Mouse (Mus musculus): ENCODE data around the gene Dph5. TPM values are rescaled to one million over a fixed set of nuclear protein-coding genes. Genes with fewer than 3 reads are reported as not detected.

Dph5 gene
- polyA plus RNA-seq, 1 experiment = 10.2 TPM

GRCm38 (mm10) chr3:115949220-115949920 lies 61.7 kb downstream of the Dph5 start:
- TF ChIP-seq POLR2A (IDR thresholded peaks at IDR 0.05; ENCODE audit: low read depth, low read length) (no peak), CTCF (IDR thresholded peaks at IDR 0.05; ENCODE audit: extremely low read depth, insufficient read depth, insufficient read length, insufficient replicate concordance) (no peak)
- no peaks in the 10 kb centered on the region for H3K4me1 ChIP-seq (ENCODE audit: control insufficient read depth, insufficient read depth, insufficient read length)
- peaks cover 37% of the 10 kb centered on the region for H3K36me3 ChIP-seq (ENCODE audit: control insufficient read depth, insufficient read depth, low read length)

GRCm38 (mm10) chr3:115949921-115950877 lies 62.6 kb downstream of the Dph5 start:
- Histone ChIP-seq H3K27me3 (ENCODE audit: control insufficient read depth, insufficient read depth, low read length) (no peaks in the 10 kb centered on the region), H3K36me3 (ENCODE audit: control insufficient read depth, insufficient read depth, low read length) (peaks cover 37% of the 10 kb centered on the region), H3K4me1 (ENCODE audit: control insufficient read depth, insufficient read depth, insufficient read length) (no peaks in the 10 kb centered on the region), H3K27ac (ENCODE audit: insufficient read depth, low read length) (no peak overlapping the region), H3K4me3 (ENCODE audit: extremely low read depth, insufficient read depth, insufficient read length) (no peak overlapping the region)
- no peak for DNase-seq (ENCODE audit: low read depth in 1 of 2, low spot score in 2 of 2)
- TF ChIP-seq POLR2A (IDR thresholded peaks at IDR 0.05; ENCODE audit: low read depth, low read length) (no peak), CTCF (IDR thresholded peaks at IDR 0.05; ENCODE audit: extremely low read depth, insufficient read depth, insufficient read length, insufficient replicate concordance) (no peak)
- 93% methylated on average over 6 of the region's 6 CpGs for WGBS

More at GRCm38 (mm10) chr3:115949220-115949920, 61.7 kb downstream of the Dph5 start:
- Histone ChIP-seq H3K4me3 (ENCODE audit: extremely low read depth, insufficient read depth, insufficient read length) (no peak overlapping the region), H3K27me3 (ENCODE audit: control insufficient read depth, insufficient read depth, low read length) (no peaks in the 10 kb centered on the region), H3K27ac (ENCODE audit: insufficient read depth, low read length) (no peak overlapping the region)
- WGBS = 92% methylated on average over 3 of the region's 3 CpGs
- no peak for DNase-seq (ENCODE audit: low read depth in 1 of 2, low spot score in 2 of 2)

- Histone ChIP-seq H3K4me1 (ENCODE audit: control insufficient read depth, insufficient read depth, insufficient read length) (no peaks in the 10 kb centered on the region), H3K4me3 (ENCODE audit: extremely low read depth, insufficient read depth, insufficient read length) (no peak overlapping the region), H3K36me3 (ENCODE audit: control insufficient read depth, insufficient read depth, low read length) (peaks cover 37% of the 10 kb centered on the region), H3K27me3 (ENCODE audit: control insufficient read depth, insufficient read depth, low read length) (no peaks in the 10 kb centered on the region), H3K27ac (ENCODE audit: insufficient read depth, low read length) (no peak overlapping the region; the same call in 1 of the 2 replicates)
- 89% methylated on average over 3 of the region's 3 CpGs for WGBS
- TF ChIP-seq POLR2A (IDR thresholded peaks at IDR 0.05; ENCODE audit: low read depth, low read length) = no peak
- TF ChIP-seq CTCF (IDR thresholded peaks at IDR 0.05; ENCODE audit: extremely low read depth, insufficient read depth, insufficient read length, insufficient replicate concordance) = no peak
- no peak for DNase-seq (ENCODE audit: low read depth in 1 of 2, low spot score in 2 of 2)
Observed at GRCm38 (mm10) chr3:115951221-115951620, 63.6 kb downstream of the Dph5 start.

GRCm38 (mm10) chr3:115952356-115952755 lies 64.7 kb downstream of the Dph5 start:
- TF ChIP-seq POLR2A (IDR thresholded peaks at IDR 0.05; ENCODE audit: low read depth, low read length) (no peak), CTCF (IDR thresholded peaks at IDR 0.05; ENCODE audit: extremely low read depth, insufficient read depth, insufficient read length, insufficient replicate concordance) (no peak)
- Histone ChIP-seq H3K27me3 (ENCODE audit: control insufficient read depth, insufficient read depth, low read length) (no peaks in the 10 kb centered on the region), H3K4me3 (ENCODE audit: extremely low read depth, insufficient read depth, insufficient read length) (no peak overlapping the region), H3K4me1 (ENCODE audit: control insufficient read depth, insufficient read depth, insufficient read length) (no peaks in the 10 kb centered on the region), H3K36me3 (ENCODE audit: control insufficient read depth, insufficient read depth, low read length) (peaks cover 33% of the 10 kb centered on the region), H3K27ac (ENCODE audit: insufficient read depth, low read length) (no peak overlapping the region)
- no peak for DNase-seq (ENCODE audit: low read depth in 1 of 2, low spot score in 2 of 2)
- 81% methylated on average over 4 of the region's 4 CpGs for WGBS

GRCm38 (mm10) chr3:115953088-115953487 lies 65.5 kb downstream of the Dph5 start:
- 54% methylated on average over 3 of the region's 3 CpGs for WGBS
- Histone ChIP-seq H3K36me3 (ENCODE audit: control insufficient read depth, insufficient read depth, low read length) (peaks cover 37% of the 10 kb centered on the region), H3K4me3 (ENCODE audit: extremely low read depth, insufficient read depth, insufficient read length) (no peak overlapping the region), H3K4me1 (ENCODE audit: control insufficient read depth, insufficient read depth, insufficient read length) (no peaks in the 10 kb centered on the region), H3K27me3 (ENCODE audit: control insufficient read depth, insufficient read depth, low read length) (no peaks in the 10 kb centered on the region), H3K27ac (ENCODE audit: insufficient read depth, low read length) (no peak overlapping the region)
- no peak for TF ChIP-seq POLR2A (IDR thresholded peaks at IDR 0.05; ENCODE audit: low read depth, low read length)
- TF ChIP-seq CTCF (IDR thresholded peaks at IDR 0.05; ENCODE audit: extremely low read depth, insufficient read depth, insufficient read length, insufficient replicate concordance) = no peak
- DNase-seq (ENCODE audit: low read depth in 1 of 2, low spot score in 2 of 2) = no peak

GRCm38 (mm10) chr3:115957223-115957622 lies 69.6 kb downstream of the Dph5 start:
- Histone ChIP-seq H3K4me3 (ENCODE audit: extremely low read depth, insufficient read depth, insufficient read length) (no peak overlapping the region), H3K4me1 (ENCODE audit: control insufficient read depth, insufficient read depth, insufficient read length) (no peaks in the 10 kb centered on the region), H3K27ac (ENCODE audit: insufficient read depth, low read length) (no peak overlapping the region), H3K27me3 (ENCODE audit: control insufficient read depth, insufficient read depth, low read length) (no peaks in the 10 kb centered on the region), H3K36me3 (ENCODE audit: control insufficient read depth, insufficient read depth, low read length) (peaks cover 23% of the 10 kb centered on the region)
- 93% methylated on average over 7 of the region's 7 CpGs for WGBS
- DNase-seq (ENCODE audit: low read depth in 1 of 2, low spot score in 2 of 2) = no peak
- TF ChIP-seq CTCF (IDR thresholded peaks at IDR 0.05; ENCODE audit: extremely low read depth, insufficient read depth, insufficient read length, insufficient replicate concordance) (no peak), POLR2A (IDR thresholded peaks at IDR 0.05; ENCODE audit: low read depth, low read length) (no peak)

All from spleen, adult 2 months (tissue).